Mouse (Mus musculus): ENCODE measurements around the gene Palld. TPM values are rescaled to one million over a fixed set of nuclear protein-coding genes. Genes with fewer than 3 reads are reported as not detected.
A peak's percentile ranks its signal among the peaks of the same experiment; 100 is the strongest.

Gene Palld
- polyA plus RNA-seq, 1 experiment, result 47.5 TPM

GRCm38 (mm10) chr8:61552221-61552620 lies 350.3 kb downstream of the Palld start:
- Histone ChIP-seq H3K4me1 (ENCODE audit: control insufficient read depth, insufficient read depth, low read length) (peaks cover 13% of the 10 kb centered on the region; the same call in 1 of the 2 replicates), H3K27ac (ENCODE audit: insufficient read depth, low read depth, low read length) (no peak overlapping the region), H3K4me3 (ENCODE audit: insufficient read depth, low read depth, low read length) (no peak overlapping the region), H3K36me3 (ENCODE audit: control insufficient read depth, insufficient read depth, low read length) (peaks cover 8% of the 10 kb centered on the region), H3K27me3 (replicated peaks; ENCODE audit: control insufficient read depth, insufficient read depth, low read length) (no peaks in the 10 kb centered on the region)
- TF ChIP-seq CTCF (conservative IDR thresholded peaks at IDR 0.05; ENCODE audit: insufficient read depth, insufficient read length, low read depth, low read length) (no peak), POLR2A (IDR thresholded peaks at IDR 0.05; ENCODE audit: low read depth, low read length) (no peak)
- DNase-seq, result no peak
- WGBS, result 50% methylated on average over 6 of the region's 6 CpGs

GRCm38 (mm10) chr8:61550006-61550748 lies 352.3 kb downstream of the Palld start:
- Histone ChIP-seq H3K36me3 (ENCODE audit: control insufficient read depth, insufficient read depth, low read length) (peaks cover 8% of the 10 kb centered on the region), H3K27ac (ENCODE audit: insufficient read depth, low read depth, low read length) (no peak overlapping the region), H3K4me3 (ENCODE audit: insufficient read depth, low read depth, low read length) (no peak overlapping the region), H3K27me3 (replicated peaks; ENCODE audit: control insufficient read depth, insufficient read depth, low read length) (no peaks in the 10 kb centered on the region), H3K4me1 (ENCODE audit: control insufficient read depth, insufficient read depth, low read length) (no peaks in the 10 kb centered on the region)
- DNase-seq, result peak; percentile 14
- peak; percentile 43 for TF ChIP-seq CTCF (conservative IDR thresholded peaks at IDR 0.05; ENCODE audit: insufficient read depth, insufficient read length, low read depth, low read length)
- TF ChIP-seq POLR2A (IDR thresholded peaks at IDR 0.05; ENCODE audit: low read depth, low read length), result no peak
- 70% methylated on average over 27 of the region's 27 CpGs for WGBS

GRCm38 (mm10) chr8:61549585-61549984 lies 352.9 kb downstream of the Palld start:
- no peak overlapping the region for H3K4me3 ChIP-seq (ENCODE audit: insufficient read depth, low read depth, low read length)
- H3K27me3 ChIP-seq (replicated peaks; ENCODE audit: control insufficient read depth, insufficient read depth, low read length), result no peaks in the 10 kb centered on the region
- WGBS, result 87% methylated on average over 41 of the region's 41 CpGs
- no peaks in the 10 kb centered on the region for H3K4me1 ChIP-seq (ENCODE audit: control insufficient read depth, insufficient read depth, low read length)
- no peak overlapping the region for H3K27ac ChIP-seq (ENCODE audit: insufficient read depth, low read depth, low read length)
- peaks cover 8% of the 10 kb centered on the region for H3K36me3 ChIP-seq (ENCODE audit: control insufficient read depth, insufficient read depth, low read length)
- TF ChIP-seq CTCF (conservative IDR thresholded peaks at IDR 0.05; ENCODE audit: insufficient read depth, insufficient read length, low read depth, low read length) (no peak), POLR2A (IDR thresholded peaks at IDR 0.05; ENCODE audit: low read depth, low read length) (no peak)
- DNase-seq, result no peak

- WGBS, result 42% methylated on average over 7 of the region's 7 CpGs
- no peaks in the 10 kb centered on the region; the same call in 1 of the 2 replicates for H3K36me3 ChIP-seq (ENCODE audit: control insufficient read depth, insufficient read depth, low read length)
Measured at GRCm38 (mm10) chr8:61539828-61540500, 362.5 kb downstream of the Palld start.

GRCm38 (mm10) chr8:61537471-61537870 lies 365.0 kb downstream of the Palld start:
- Histone ChIP-seq H3K27ac (ENCODE audit: insufficient read depth, low read depth, low read length) (no peak overlapping the region), H3K36me3 (ENCODE audit: control insufficient read depth, insufficient read depth, low read length) (no peaks in the 10 kb centered on the region; the same call in 1 of the 2 replicates), H3K4me3 (ENCODE audit: insufficient read depth, low read depth, low read length) (no peak overlapping the region), H3K27me3 (replicated peaks; ENCODE audit: control insufficient read depth, insufficient read depth, low read length) (no peaks in the 10 kb centered on the region), H3K4me1 (ENCODE audit: control insufficient read depth, insufficient read depth, low read length) (no peaks in the 10 kb centered on the region; the same call in 1 of the 2 replicates)
- TF ChIP-seq CTCF (conservative IDR thresholded peaks at IDR 0.05; ENCODE audit: insufficient read depth, insufficient read length, low read depth, low read length) (no peak), POLR2A (IDR thresholded peaks at IDR 0.05; ENCODE audit: low read depth, low read length) (no peak)
- DNase-seq, result no peak
- WGBS, result 74% methylated on average over 5 of the region's 5 CpGs

More at GRCm38 (mm10) chr8:61539828-61540500, 362.5 kb downstream of the Palld start:
- peak; percentile 88 for DNase-seq
- no peak for TF ChIP-seq POLR2A (IDR thresholded peaks at IDR 0.05; ENCODE audit: low read depth, low read length)
- peak; percentile 100 for TF ChIP-seq CTCF (conservative IDR thresholded peaks at IDR 0.05; ENCODE audit: insufficient read depth, insufficient read length, low read depth, low read length)
- no peaks in the 10 kb centered on the region for H3K4me1 ChIP-seq (ENCODE audit: control insufficient read depth, insufficient read depth, low read length)
- no peak overlapping the region for H3K4me3 ChIP-seq (ENCODE audit: insufficient read depth, low read depth, low read length)
- H3K27ac ChIP-seq (ENCODE audit: insufficient read depth, low read depth, low read length), result no peak overlapping the region
- H3K27me3 ChIP-seq (replicated peaks; ENCODE audit: control insufficient read depth, insufficient read depth, low read length), result no peaks in the 10 kb centered on the region

GRCm38 (mm10) chr8:61535472-61535871 lies 367.0 kb downstream of the Palld start:
- H3K27ac ChIP-seq (ENCODE audit: insufficient read depth, low read depth, low read length), result no peak overlapping the region
- 85% methylated on average over 11 of the region's 11 CpGs for WGBS
- no peak overlapping the region for H3K4me3 ChIP-seq (ENCODE audit: insufficient read depth, low read depth, low read length)
- TF ChIP-seq CTCF (conservative IDR thresholded peaks at IDR 0.05; ENCODE audit: insufficient read depth, insufficient read length, low read depth, low read length), result no peak
- no peaks in the 10 kb centered on the region; the same call in 1 of the 2 replicates for H3K36me3 ChIP-seq (ENCODE audit: control insufficient read depth, insufficient read depth, low read length)
- no peak for DNase-seq
- H3K27me3 ChIP-seq (replicated peaks; ENCODE audit: control insufficient read depth, insufficient read depth, low read length), result no peaks in the 10 kb centered on the region
- no peaks in the 10 kb centered on the region; the same call in 1 of the 2 replicates for H3K4me1 ChIP-seq (ENCODE audit: control insufficient read depth, insufficient read depth, low read length)

- Histone ChIP-seq H3K27me3 (replicated peaks; ENCODE audit: control insufficient read depth, insufficient read depth, low read length) (no peaks in the 10 kb centered on the region), H3K27ac (ENCODE audit: insufficient read depth, low read depth, low read length) (0 out of 2 replicates have a peak overlapping the region, but pooled peaks have one; percentile 28), H3K4me1 (ENCODE audit: control insufficient read depth, insufficient read depth, low read length) (no peaks in the 10 kb centered on the region; the same call in 1 of the 2 replicates), H3K36me3 (ENCODE audit: control insufficient read depth, insufficient read depth, low read length) (no peaks in the 10 kb centered on the region; the same call in 1 of the 2 replicates), H3K4me3 (ENCODE audit: insufficient read depth, low read depth, low read length) (no peak overlapping the region)
- DNase-seq, result peak; percentile 69
- TF ChIP-seq CTCF (conservative IDR thresholded peaks at IDR 0.05; ENCODE audit: insufficient read depth, insufficient read length, low read depth, low read length) (no peak), POLR2A (IDR thresholded peaks at IDR 0.05; ENCODE audit: low read depth, low read length) (no peak)
- 50% methylated on average over 16 of the region's 16 CpGs for WGBS
Measured at GRCm38 (mm10) chr8:61533356-61533926, 369.0 kb downstream of the Palld start.

Measured in kidney, adult 2 months (tissue).